Mouse (Mus musculus) myocyte (in vitro differentiated cells): Measurements from ENCODE around the gene Dpysl4.

Experiments used
- E2F4 ChIP-seq: IDR thresholded peaks from one replicate; pipeline ENCODE4 v1.6.1; 2011; ENCODE audit warnings: mild to moderate bottlenecking, control low read depth, moderate library complexity; ENCODE audit not compliant: insufficient read depth
- MAX ChIP-seq: IDR thresholded peaks from one replicate; pipeline ENCODE4 v1.6.1; 2011; ENCODE audit warnings: low read depth, mild to moderate bottlenecking, control low read depth
- MYOD1 ChIP-seq, 3 experiments: IDR thresholded peaks; one replicate each; pipeline ENCODE4 v1.6.1; 2011; ENCODE audit warnings: control low read depth in 2 of 3, low read depth in 2 of 3, mild to moderate bottlenecking in 2 of 3, moderate library complexity in 1 of 3; ENCODE audit not compliant: insufficient read length in 2 of 3, control insufficient read depth in 1 of 3
- POLR2A ChIP-seq: IDR thresholded peaks from one replicate; pipeline ENCODE4 v1.6.1; 2011; ENCODE audit warnings: low read depth, mild to moderate bottlenecking, control low read depth, moderate library complexity; ENCODE audit not compliant: insufficient read length
- POLR2AphosphoS2 ChIP-seq: IDR thresholded peaks from one replicate; pipeline ENCODE4 v1.6.1; 2011; ENCODE audit warnings: low read depth, control low read depth; ENCODE audit not compliant: insufficient read length
- TCF3 ChIP-seq: IDR thresholded peaks from one replicate; pipeline ENCODE4 v1.6.1; 2011; ENCODE audit warnings: low read depth, control low read depth; ENCODE audit not compliant: insufficient read length
- USF1 ChIP-seq: IDR thresholded peaks from one replicate; pipeline ENCODE4 v1.6.1; 2011; ENCODE audit warnings: low read depth, mild to moderate bottlenecking, control low read depth, moderate library complexity

DNA sequence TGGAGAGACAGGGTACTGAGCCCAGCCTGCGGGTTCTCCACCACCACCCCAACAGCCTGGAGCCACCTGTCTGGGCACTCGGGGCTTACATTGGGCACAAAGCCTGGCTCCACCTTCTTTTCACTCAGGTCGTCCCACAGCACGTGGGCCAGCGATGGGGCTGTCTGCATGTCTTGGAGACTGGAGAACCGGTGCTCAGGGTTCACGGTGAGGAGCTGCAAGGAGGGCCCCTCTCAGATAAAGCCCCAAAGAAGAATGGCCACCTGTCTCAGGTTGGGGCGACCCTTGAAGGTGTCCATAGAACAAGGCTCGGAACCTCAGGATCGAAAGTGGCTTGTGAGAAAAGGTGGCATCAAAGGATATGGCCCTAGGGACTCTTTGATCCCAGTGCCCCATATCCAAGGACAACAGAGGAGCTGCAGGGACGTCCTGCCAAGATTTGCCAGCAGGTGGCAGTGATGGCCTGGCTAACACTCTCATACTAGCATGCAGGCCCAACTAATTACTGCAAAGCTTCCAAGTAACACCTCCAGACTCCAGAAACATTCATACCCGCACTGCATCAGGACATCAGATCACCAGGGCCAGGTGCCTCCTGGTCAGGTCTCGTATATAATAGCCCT lies 33.5 kb downstream of the Dpysl4 start:
- no peak for TF ChIP-seq POLR2A
- no peak for TF ChIP-seq POLR2AphosphoS2
- no peak for TF ChIP-seq TCF3
- no peak for TF ChIP-seq MYOD1 (IDR thresholded peaks at IDR 0.05; ENCODE audit: control insufficient read depth in 1 of 3, insufficient read length in 2 of 3, low read depth in 2 of 3)
- TF ChIP-seq MAX = no peak
- no peak for TF ChIP-seq USF1
- TF ChIP-seq E2F4 = no peak
